Mouse (Mus musculus): ENCODE results near the gene Aqp2.

Aqp2 gene

DNA sequence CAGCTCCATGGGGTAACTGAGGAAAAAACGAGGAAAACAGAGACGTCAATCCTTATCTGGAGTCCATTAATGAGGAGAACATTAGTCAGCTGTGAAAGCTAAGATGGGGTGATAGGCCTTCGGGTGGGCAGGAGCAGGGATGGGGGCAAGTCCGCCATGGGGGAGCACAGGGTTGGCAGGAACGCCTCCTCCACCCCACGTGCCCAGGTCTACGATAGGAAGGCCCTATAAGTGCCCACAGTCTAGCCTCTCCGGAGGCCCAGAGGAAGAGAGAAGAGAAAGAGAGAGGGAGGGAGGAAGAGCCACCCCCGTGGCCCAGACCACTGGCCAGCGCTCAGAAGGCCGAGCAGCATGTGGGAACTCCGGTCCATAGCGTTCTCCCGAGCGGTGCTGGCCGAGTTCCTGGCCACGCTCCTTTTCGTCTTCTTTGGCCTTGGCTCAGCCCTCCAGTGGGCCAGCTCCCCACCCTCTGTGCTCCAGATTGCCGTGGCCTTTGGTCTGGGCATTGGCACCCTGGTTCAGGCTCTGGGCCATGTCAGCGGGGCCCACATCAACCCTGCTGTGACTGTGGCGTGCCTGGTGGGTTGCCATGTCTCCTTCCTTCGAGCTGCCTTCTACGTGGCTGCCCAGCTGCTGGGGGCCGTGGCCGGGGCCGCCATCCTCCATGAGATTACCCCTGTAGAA lies at the start of gene Aqp2:
Aqp2 (plus strand) TSS at position 254 of the 684 bp plus-strand sequence.
- no peak for DNase-seq (ENCODE audit: low read depth)

DNA sequence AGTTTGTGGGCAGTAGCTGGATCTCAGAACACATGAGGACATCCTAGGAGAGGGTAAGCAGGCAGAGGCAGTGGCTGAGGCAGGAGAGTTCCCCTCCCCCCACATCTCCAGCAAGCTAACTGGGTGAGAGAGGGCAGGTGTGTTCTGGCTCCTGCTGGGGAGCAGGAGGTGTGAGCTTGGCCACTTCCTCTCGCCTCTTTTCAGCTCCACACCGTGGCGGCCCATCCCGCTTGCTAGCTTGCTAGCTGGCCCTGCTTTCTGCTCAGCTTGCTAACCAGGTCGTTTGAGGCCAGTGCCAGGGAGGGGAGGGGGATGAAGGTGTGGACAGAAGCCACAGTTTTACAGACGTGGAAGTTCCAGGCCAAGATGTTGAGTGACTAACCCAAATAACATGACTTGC lies 47.7 kb upstream of the Aqp2 start:
- peak; percentile 65 for DNase-seq (ENCODE audit: low read depth)

DNA sequence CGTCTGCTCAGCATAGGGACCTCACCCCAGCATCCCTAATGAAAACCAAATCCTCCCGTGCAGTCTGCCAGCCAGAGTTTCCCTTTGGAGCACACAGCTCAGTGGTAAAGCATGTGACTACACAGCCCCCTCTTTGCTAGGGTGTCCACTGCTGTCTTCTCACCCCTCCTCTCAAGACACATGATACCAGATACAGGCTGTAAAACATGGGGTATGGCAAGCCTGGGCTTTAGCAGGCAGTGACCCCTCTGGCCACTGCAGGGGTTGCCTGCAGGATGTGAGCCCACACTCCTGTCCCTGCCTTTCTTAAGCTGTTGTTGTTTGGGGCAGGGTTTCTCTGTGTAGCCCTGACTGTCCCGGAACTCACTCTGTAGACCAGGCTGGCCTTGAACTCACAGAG lies 46.8 kb upstream of the Aqp2 start:
- DNase-seq (ENCODE audit: low read depth), result peak; percentile 84

DNA sequence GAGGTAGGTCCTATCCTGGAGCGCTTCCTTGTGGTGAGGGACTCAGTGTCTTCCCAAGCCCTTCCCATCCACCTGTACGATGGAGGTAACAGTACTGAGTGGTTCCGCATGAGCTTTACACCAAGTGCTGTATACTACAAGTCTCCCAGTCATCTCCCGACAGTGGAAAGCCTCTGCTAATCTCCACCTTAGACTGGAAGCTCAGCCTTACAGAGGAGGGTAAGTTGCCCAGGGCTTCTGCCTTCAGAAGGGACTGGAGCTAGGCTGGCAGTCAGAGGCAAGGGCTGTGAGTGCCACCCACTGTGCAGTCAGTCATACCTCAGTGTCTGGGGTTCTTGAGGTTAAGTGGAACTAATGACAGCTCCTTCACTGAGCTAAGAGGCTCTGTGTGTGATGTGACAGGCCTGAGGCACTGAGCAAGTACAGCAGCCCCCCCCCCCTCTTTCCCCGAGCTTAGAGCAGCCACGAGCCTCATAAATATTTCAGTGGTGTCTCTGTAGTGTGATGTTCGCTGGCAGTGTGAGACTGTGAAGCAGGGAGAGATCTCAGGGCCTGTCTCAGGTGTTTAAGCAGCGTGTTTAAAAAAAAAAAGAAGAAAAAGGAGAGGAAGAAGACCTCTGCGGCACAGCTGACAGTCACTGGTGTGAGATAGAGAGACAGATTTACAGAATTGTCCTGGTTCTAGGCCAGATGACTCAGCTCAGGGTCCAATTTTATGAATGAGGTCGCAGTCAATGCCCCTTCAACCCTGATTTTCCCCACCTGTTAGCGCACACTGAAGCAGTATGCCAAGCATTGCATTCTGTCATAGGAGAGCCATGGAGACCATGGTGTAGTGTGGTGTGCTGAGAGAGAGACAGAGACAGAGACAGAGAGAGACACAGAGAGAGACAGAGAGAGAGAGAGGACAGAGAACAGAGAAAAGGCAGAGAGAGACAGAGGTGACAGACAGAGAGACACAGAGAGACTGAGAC lies 41.7 kb upstream of the Aqp2 start:
- DNase-seq (ENCODE audit: low read depth), result no peak

DNA sequence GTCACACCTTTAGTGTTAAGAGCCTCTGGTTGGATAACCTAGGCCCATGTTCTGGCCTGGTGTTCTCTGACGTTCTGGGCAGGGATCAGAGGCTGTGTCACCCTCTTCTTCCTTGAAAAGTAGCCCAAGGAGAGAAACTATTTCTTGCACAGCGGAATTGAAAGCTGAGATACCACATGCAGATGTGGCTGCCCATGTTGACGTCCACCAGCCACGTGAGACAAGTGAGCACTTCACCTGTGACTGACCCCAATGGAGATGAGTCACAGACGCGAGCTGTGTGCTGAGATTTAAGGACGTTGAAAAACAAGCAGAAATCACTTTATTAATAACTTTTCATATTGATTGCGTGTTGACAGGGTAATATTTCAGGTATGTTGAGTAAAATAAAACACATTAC lies 39.0 kb upstream of the Aqp2 start:
- peak; percentile 86 for DNase-seq (ENCODE audit: low read depth)

DNA sequence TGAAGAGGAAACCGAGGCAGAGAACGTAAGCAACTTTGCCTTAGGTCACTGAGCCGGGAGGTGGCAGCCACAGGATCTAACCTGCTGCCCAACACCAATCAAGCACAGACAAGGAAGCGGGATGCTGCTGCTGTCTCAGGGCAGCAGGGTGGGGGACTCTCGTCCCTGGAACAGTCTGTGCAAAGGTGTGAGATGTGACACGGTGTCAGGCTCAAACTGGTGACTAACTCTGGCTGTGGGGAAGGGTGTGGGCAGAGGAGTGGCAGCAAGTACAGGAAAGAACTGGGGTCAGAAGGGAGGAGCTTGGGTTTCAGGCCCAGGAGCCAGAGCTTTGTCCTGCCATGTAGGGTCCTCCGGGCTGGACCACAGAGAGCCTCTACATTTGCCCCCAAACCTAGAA lies 34.8 kb upstream of the Aqp2 start:
- no peak for DNase-seq (ENCODE audit: low read depth)

DNA sequence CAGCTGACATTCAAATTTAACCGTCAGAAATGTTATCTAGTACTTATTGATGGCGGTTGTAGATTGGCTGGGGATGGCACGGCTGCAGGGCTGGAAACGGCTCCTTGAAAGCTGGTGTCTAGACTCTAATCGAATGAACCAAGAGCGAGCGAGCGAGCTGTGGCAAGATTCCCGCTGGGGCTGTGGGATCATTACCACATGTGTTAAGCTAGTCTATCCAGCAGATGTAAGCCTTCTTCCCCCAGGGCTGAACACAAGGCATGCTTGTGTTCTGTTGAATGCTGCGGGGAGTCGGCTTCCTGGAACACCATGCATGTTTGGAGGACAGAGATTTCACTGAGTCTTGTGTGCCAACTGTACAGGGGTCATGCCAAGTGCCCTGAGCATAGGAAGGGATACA lies 32.3 kb upstream of the Aqp2 start:
- DNase-seq (ENCODE audit: low read depth), result peak; percentile 82

DNA sequence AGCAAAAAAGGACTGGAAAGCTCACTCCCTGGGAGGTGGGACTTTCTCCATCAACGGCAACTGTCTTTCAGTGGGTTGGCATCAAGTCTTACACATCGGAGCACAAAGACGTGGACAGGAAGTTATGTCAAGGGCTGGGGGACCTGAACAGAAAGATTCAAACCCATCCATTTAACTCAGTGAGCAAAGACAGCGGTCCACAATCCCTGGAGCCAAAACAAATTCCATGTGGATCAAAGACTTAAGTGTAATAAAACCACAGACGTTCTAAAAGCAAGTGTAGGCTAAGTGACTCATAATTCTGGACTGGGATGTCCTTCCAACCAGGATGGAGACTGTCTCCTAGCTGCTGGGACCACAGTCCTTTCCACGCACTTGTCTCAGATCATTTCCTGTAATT lies 31.1 kb upstream of the Aqp2 start:
- DNase-seq (ENCODE audit: low read depth), result peak; percentile 70

DNA sequence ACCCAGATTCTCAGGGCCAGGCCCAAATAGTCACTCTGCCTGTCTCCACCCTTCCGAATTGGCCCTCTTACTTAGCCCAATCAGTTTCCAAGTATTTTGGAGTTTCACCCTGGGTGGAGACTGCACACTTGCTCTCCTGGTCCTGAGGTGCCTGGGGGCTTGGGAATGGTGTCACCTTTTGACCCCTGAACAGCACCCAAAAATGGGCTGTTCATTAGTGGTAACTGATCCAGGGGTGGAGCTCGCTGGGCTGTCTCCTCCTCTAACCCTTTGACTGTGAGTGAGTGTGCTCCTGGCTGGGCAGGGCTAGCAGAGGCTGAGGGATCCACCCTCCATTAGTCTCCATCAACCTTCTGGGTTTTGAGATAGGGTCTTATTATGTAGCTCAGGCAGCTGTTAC lies 29.0 kb upstream of the Aqp2 start:
- DNase-seq (ENCODE audit: low read depth), result peak; percentile 56

DNA sequence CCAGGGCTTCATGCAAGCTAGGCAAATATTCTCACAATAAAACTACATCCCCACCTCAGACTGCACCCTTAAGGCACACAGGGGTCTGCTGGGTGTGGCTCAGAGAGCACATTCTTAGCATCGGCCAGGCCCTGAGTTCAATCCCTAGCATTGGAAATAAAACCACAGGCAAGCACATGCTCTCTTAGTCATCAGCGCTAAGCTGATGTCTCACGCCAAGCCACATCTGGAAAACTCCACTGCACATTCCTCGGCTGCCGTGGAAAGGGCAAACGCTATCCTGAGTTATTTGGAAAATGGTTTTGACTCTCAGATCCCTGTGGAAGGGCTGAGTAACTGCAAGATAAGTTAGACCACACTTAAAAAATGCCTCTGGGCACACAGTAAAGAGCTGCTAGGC lies 25.1 kb upstream of the Aqp2 start:
- DNase-seq (ENCODE audit: low read depth), result peak; percentile 96

DNA sequence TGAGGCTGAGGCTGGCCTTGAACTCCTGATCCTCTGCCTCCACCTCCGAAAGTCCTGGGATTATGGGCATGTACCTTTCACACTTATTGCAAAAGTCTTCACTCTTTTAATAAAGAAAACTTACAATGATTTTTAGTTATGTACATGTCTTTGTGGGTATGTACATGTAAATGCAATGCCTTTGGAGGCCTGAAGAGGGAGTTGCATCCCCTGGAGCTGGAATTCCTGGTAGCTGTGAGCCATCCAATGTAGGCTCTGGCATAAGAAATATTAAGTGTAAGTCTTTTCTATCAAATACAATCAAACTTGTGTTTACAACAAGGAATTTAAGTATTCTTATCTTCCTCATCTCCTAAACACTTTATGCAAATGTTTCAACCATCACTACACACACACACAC lies 19.9 kb upstream of the Aqp2 start:
- no peak for DNase-seq (ENCODE audit: low read depth)

DNA sequence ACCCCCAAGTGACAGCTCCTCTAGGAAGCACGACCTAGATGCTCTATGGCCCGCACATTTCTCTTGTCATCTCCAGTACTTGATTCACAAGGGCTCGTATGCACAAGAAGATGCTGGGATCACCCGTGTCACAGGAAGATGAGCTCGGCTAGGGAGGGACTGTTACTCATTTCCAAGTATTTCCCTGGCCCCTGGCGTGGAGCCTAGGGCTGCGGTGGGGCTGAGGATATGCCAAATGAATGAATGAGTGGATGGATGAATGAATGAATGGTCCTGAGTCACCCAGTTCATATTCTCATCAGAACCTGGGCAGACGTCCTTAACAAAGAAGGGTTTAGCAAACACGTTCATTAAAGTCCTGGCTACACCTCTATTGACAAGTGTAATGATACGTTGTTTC lies 18.6 kb upstream of the Aqp2 start:
- DNase-seq (ENCODE audit: low read depth), result peak; percentile 70

DNA sequence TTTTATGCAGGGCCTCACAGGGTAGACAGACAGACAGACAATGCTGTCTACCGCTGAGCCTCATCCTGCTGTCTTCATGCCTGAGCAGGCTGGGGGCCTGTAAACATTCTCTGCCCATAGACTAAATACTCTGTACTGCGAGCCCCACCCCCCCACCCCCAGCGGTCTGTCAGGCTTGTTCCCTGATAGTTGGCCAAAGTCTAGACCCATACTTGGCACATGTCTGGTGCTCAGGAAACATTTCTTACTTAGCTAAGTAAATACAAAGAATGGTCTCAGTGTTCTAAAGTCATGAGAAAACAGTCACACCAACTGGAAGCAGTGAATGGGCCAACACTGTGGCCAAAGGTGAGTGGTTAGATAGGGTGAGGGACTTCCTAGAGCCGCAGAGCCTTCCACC lies 11.5 kb upstream of the Aqp2 start:
- DNase-seq (ENCODE audit: low read depth), result peak; percentile 58

DNA sequence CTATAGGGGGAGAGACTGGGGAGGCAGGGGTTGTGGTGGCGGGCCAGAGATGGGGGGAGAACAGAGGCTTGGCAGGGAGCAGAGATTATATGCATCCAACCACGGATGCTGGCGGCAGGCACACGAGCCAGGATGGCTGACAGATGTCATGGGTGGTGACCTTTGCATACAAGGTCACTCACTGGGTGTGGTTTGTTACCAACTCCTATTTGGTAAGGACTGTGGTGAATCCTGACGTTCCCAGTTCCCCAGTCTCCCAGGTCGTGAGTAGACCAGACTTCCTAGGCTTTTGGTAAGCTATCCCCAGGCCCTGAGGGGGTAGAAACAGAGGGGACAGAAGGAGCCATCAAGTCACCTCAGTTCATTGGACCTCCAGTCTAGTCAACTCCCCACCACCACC lies 10.2 kb upstream of the Aqp2 start:
- no peak for DNase-seq (ENCODE audit: low read depth)

DNA sequence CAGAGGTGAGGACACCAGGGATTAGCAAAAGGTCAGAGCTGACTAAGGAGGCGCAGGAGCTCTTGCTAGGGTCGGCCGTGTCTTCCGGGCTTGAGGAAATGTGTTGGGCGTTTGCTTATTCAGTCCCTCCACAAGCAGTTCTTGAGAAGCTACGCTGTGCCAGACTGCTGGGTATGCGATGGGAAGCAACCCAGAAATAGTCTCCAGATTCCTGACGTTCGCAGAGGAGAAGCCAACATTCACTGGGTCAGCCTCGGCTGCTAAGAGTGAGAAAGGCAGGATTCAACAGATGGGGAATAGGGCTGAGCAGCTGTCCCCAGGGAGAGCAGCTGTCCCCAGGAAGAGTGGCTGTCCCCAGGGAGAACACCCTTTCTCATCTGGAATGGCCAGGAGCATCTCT lies 9.7 kb upstream of the Aqp2 start:
- no peak for DNase-seq (ENCODE audit: low read depth)

DNA sequence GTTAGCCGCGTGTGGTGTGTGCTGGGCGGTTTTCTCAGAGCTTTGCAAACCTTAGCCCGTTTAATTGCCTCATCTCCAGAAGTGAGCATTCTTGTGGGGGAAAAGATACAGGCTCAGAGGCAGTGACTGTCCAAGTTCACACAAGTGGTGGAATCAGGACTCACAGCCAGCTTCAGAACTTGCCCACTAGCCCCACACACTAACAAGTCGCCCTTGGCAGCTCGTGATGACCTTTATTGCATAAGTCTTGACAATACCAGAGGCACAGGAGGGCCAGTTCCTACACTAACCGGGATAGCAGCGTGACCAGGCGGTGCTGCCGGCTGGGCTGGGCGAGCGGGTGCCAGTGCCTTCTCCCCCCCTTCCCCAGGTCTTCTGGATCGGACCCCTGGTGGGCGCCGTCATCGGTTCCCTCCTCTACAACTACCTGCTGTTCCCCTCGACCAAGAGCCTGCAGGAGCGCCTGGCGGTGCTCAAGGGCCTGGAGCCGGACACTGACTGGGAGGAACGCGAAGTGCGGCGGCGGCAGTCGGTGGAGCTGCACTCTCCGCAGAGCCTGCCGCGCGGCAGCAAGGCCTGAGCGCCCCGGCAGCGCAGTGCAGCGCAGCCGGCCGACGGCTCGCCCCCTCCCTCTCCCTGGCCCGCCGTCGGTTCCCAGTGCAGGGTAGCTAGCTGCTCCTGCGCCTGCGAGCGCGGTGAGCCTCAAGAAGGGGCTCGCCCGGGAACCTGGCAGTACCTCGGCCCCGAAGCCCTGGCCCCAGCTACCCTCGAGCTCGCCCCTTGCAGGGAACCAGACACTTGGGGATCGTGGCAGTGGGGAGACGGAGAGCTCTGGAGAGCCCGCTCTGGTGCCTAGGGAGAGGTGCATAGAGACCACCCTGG lies 4.8 kb downstream of the Aqp2 start:
- DNase-seq (ENCODE audit: low read depth), result peak; percentile 56

DNA sequence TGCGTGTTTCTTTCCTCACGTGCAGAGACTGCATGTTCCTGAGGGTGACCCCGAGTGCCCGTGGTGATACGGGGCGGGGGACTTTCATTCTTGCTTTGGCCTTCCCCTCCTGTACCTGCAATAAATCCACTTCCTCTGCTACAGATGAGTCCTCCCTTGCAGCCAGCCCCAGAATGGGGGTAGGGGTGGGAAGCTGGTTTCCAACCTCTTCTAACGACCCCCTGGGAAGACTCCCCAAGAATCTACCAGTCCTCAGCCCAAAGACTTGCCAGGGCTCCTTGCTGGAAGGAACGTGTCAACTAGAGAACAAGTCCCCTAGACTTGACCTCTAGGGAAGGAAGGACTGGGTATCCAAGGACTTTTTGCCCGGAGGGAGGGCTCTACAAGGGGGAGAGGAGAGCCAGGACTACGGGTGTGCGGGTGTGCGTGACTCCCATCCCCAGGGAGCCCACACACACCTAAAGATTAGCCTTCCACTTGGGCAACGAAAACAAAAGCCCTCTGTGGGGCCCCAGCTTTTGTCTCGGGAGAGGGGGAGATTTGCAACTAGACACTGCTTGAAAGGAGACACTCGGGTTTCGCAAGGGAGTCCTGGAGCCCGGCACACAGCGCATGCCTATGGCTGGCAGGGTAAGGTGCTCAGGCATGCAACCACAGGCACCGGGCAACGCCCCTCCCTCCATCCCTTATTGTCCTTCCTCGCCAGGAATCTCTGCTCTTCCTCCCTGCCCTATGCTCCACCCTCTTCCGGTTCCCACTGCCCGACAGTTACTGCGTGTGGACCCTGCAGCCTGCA lies 5.8 kb downstream of the Aqp2 start:
- peak; percentile 86 for DNase-seq (ENCODE audit: low read depth)

DNA sequence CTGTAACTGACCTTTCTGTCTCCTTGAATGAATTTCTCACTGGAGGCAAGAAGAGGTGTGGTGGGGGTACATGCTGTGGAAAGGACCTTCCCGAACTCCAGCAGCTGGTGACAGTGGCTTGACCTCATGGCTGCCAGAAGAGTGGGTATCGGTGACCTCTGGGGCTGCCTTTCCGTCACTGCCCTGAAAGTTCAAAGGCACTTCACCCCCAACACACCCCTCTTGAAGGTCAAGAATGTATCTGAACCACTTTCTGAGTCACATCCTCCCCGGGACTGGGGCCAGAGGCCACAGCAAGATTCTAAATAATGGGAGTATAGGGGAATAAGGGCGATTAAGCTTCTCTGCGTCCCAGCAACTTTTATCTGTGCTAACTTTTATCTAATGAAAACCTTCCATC lies 6.9 kb downstream of the Aqp2 start:
- DNase-seq (ENCODE audit: low read depth), result peak; percentile 61

DNA sequence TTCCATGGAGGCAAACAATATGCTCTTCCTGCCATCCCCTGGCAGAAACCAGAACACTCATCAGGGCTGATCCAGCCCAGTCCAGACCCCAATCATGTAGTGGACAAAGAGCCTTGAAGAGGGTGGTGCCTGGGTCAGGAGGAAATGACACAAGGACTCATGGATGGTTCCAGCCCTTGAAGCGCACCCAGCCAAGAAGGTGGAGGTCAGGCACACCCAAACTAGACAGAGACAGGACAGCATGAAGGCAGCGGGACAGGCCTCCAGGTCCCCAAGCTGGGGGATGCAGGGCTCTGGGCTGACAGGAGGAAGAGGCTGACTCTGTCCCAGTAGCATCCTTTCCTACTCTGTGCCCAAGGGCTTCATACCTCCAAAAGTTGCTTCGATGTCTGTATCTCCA lies 7.7 kb downstream of the Aqp2 start:
- no peak for DNase-seq (ENCODE audit: low read depth)

DNA sequence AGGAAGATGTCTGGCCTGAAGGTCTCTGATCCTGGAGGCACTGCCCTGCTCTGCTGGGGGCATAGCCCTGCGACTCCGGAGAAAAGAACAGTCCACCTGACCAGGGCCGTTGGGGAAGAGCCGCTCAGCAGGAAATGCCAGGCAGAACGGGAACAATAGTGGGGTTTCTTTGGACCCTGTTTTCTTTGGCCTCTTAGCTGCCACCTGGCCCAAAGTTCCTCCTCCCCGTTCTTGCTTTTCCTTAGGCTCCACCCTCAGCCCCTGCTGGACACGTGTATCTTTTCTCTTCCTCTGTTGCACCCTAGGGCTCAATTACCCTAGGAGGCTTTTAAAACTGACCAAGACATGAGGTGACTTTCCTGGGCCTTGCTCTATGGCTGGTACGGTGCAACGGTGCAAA lies 10.4 kb downstream of the Aqp2 start:
- DNase-seq (ENCODE audit: low read depth), result no peak

DNA sequence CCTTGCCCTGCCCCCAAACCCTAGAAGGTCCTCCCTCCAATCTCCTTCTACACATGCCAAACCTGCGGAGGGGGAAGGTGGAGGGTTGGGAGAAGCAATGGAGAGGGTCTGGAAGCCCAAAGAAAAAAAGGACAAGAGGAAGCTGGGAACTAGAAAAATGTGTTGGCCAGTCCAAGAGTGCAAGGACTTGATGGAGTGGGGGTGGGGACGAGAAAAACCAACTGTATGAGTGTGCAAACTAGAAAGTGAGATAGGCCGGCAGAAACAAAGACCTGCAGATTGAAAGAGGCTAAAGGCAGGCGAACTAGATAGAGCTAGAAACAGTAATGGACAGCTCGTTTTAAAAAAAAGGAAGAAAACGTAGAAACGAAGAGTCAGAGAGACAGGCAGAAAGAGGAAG lies 10.8 kb downstream of the Aqp2 start:
- no peak for DNase-seq (ENCODE audit: low read depth)

Measured in NIH3T3 (cell line).